Mouse (Mus musculus) common myeloid progenitor, adult 5-6 weeks (primary cell): Measurements from ENCODE around the gene Hist1h2bl. TPM values are rescaled to one million over a fixed set of nuclear protein-coding genes. Genes with fewer than 3 reads are reported as not detected.

ENCODE experiments used
- ATAC-seq: replicated peaks from 2 replicates; pipeline ENCODE4 v1.8.0; 2016; ENCODE audit warnings: low read depth, mild to moderate bottlenecking, moderate TSS enrichment, inconsistent platforms; ENCODE audit not compliant: poor library complexity, severe bottlenecking
- total RNA-seq: library from RNA; stranded (forward); fragments of 200-1000, 187-1606 nt; gene quantifications from 2 replicates; pipeline ENCODE4 v1.2.3, GENCODE M21; 2017

Gene Hist1h2bl
- total RNA-seq: 401 and 517 TPM in 2 replicates

DNA sequence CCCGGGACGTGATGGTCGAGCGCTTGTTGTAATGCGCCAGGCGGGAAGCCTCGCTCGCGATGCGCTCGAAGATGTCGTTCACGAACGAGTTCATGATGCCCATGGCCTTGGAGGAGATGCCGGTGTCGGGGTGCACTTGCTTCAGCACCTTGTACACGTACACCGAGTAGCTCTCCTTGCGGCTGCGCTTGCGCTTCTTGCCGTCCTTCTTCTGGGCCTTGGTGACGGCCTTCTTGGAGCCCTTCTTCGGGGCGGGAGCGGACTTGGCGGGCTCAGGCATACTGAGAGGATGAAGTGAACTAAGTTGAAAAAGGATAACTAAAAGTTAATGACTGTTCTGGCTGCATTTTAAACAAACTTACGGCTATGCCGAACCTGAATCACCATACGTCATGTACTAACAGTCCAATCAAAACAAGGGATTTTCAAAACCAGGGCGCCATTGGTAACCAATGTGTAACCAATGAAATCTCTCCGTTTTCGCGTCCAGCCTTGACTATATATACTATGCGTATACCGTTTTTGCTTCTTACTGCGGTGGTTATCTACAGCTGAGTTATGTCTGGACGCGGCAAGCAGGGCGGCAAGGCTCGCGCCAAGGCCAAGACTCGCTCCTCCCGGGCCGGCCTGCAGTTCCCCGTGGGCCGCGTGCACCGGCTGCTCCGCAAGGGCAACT is at the start of gene Hist1h2bl, which contains the start of gene Hist1h2ai:
Gene Hist1h2bl (minus strand): TSS at position 280 of the 676 bp plus-strand sequence.
Gene Hist1h2ai (plus strand): TSS at position 559 of the 676 bp plus-strand sequence.
- ATAC-seq: peak; percentile 86

DNA sequence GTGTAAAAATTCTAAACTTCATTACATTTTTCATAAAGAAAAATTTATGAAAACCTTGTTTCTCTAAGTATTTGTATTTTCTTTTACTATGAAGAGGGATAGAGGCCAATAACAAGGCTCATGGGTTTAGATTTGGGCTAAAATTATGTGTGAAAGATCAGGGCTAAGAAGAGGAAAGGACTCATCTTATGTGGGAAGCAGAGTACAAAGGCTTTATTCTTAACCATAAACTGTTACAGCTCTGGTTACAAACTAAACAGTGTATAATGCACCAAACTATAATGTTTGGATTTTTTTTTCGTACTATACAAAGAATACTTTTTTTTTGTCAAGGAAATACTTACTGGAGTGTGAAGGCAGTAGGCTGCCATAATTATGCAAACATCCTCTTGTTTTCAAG is 39.8 kb upstream of the Hist1h2bl start:
- no peak for ATAC-seq

GRCm38 (mm10) chr13:21754294-21755001 is 38.5 kb upstream of the Hist1h2bl start:
- peak; percentile 22 for ATAC-seq

GRCm38 (mm10) chr13:21753524-21754285 is 37.8 kb upstream of the Hist1h2bl start, which contains the start of the genes Hist1h2ak and Hist1h2bn:
Gene Hist1h2ak, minus strand, starts transcription at chr13:21753827.
Gene Hist1h2bn, plus strand, starts transcription at chr13:21754123.
- ATAC-seq: peak; percentile 85

DNA sequence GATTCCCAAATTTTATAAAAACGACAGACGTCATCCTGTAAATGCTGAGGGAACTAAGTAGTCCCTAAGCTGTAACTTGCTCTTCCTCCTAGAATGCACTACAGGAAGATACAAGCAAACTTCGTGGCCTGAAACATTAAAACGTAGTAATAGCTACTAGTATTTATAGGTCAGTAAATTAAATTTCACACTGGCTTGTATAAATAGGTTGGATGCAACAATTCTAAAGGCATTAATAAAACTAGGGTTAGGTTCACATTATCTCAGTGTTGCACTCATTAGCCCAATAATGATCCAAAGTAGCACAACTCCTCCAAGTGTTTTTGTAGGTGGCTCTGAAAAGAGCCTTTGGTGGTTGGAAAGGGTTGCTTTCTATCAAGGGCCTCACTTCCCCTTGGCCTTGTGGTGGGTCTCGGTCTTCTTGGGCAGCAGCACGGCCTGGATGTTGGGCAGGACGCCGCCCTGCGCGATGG is 37.1 kb upstream of the Hist1h2bl start:
- ATAC-seq: peak; percentile 21; the same call in 1 of the 2 replicates

GRCm38 (mm10) chr13:21752356-21752755 is 36.4 kb upstream of the Hist1h2bl start:
- no peak for ATAC-seq

DNA sequence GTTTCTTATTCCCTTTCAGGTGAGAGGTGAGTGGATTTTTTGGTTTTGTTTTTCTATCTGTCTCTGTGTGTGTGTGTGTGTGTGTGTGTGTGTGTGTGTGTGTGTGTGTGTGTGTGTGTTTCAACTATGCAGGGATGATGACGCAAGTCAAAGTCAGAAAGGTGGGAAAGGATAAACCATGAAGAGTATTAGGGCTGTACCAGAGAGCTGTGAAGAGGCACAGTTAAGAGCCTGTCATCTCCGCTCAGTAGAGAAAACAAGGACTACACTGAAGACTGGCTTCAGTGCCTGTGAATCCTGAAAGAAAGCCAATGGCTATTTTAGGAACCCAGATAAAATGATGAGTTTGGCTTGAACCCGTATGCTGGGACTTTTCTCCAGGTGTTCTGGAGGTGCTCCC is 35.9 kb upstream of the Hist1h2bl start:
- no peak for ATAC-seq

DNA sequence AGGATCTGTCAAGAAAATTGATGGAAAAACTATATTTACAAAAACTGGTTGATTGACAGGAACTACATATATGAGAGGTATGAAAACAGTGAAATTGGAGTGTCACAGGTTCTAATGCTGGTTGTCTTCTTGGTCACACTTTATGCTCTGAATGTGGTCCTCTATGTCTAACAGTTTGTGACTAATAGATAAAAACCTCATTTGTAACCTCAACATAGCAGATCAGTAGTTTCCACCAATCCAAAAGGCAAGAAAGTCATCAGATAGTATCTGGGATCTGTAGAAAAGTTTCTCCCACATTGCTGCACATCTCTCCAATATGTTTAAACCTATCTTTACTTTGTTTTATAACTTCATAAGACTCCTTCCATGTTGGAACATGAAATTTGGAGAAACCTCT is 35.5 kb upstream of the Hist1h2bl start:
- ATAC-seq: no peak

GRCm38 (mm10) chr13:21750159-21751017 is 34.4 kb upstream of the Hist1h2bl start, which contains the start of gene Hist1h4k:
Gene Hist1h4k, minus strand, starts transcription at chr13:21750505.
- peak; percentile 52 for ATAC-seq

DNA sequence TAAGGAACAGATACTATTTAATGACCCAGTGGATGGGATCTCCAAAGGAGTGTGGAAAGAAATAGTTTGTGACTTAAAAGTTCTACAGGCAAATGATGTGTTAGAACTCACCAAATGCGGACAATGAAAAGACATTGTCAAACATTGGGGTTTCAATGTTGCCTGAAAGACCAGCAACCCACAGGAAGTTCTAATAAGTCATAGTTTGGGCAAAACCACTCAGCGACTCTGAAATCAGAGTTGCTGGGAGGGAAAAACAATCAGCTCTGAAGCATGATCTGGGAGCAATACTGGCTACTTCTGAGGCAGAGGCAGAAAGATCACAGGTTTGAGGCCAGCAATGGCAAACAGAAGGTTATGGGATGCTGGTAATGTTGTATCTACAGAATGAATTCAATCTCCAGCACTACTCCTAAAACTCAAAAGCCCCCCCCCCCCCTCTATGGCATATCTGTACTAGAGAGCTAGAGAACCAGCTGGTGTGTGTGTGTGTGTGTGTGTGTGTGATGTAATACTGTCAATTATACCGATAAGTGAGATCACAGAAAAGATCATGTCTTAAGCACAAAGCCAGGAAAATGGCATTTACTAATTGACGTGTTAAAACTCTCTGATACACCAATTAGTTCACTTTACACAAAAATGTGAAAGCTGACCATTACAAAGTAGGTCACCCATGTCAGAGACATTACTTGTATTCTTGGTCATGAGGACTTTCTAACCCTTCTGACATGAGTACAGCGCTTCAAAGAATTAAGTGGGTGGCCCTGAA is 33.6 kb upstream of the Hist1h2bl start:
- ATAC-seq: no peak

GRCm38 (mm10) chr13:21745006-21745405 is 29.1 kb upstream of the Hist1h2bl start:
- no peak for ATAC-seq

- ATAC-seq: peak; percentile 81
These were observed 19.2 kb upstream of the Hist1h2bl start, which contains the start of gene Hist1h4j for GRCm38 (mm10) chr13:21734906-21735767. Gene Hist1h4j, plus strand, starts transcription at chr13:21735064.

DNA sequence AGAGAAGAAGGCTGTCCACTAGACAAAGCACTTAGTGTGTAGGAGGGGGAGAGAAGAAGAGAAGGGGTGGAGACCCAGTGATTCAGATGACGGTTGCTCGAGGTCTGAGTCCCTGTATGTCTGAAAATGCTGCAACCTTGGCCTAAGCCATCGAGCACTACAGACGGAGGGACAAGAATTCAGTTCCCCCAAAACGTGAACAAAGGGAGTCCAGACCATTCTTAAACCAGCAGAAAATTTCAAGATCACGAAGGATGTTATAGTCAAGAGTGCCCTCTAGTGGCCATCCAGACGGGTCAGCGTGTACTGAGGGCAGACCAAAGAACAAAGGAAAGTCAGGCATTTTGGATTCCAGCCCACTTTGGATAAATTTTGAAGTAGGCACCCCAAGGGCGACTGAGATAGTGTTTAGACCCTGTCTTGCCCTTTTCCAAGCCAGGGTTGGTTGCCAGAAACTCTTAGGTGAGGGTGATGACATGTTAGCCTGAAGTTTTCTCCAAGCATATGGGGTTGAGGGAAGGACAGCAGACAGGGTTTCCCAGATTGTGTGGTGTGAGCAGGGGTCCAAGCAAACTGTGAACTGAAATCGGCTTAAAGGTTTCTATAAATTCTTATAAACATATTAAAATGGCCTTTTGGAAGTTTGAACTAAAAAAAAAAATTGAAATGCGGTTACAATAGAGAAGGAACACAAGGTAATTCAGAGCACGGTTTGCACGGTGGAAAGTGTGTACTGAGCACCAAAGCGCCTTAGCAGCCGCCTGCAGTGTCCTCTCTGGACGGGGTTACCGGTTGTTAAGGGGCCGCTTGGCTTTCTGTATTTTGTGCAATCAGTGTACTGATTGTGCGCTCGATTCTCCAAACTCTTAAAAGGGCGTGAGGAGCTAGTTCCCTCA is 18.3 kb upstream of the Hist1h2bl start:
- ATAC-seq: peak; percentile 67

DNA sequence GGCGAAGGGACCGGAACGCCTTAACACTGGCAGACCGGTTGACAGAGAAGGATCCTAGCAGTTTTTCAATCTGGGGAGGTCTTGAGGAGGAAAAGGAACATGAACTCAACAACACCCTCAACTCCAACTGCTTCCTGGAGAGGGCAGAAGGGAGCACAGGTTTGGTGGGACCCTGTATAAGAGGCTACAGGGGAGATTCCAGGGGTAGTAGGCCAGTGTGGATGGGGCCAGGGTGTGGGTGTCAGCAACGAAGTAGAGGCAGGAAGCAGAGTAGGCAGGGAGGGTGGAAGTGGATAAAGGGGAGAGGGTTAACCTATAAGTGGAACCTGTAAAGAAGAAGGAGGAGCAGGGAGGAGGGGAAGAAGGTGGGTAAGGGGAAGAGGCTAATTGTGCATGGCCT is 17.5 kb upstream of the Hist1h2bl start:
- ATAC-seq: no peak

DNA sequence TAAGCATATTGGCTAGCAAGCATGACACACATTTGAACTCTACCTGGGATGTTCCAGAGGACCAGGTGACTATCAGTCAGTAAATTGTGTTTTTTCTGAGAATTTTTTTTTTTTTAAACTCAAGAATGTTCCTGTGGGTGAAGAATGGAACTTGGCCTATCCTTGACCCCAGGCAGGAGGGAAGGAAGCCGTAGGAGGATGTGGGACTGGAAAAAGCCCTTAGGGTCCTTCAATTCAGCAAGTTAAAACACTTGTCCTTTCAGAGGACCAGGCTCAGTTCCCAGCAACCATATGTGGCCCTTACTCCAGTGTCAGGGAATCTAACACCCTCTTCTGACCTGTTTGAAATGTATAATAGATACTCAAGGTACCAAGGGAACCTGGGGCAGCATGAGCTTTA is 13.6 kb upstream of the Hist1h2bl start:
- no peak for ATAC-seq

DNA sequence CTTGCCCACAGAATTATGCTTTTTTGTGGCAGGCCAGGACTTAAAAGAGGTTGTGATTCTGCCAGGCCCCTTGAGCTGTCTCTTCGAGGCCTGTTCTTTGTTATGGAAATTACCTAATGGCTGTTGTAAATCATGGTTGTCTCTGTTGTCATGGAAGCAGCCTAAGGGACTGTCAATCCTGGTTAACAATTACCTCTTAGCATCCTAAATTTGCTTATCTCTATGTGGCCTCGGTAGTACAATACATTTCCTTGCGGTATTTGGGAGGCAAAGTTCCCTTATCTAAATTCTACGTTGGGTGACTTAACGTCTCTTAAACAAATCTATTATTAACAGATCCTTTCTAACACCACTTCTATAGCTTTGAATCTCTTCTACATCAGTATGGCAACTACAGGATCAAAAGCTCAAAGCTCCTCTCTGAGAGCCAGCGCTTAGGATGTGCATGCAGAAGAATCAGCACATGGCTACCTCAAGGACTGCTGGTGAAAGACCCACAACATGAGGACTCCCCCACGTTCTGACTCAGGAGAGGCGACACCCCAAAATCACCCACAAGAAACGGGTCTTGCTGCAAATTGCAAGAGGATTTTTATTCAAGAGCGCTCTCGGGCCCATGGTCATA is 12.1 kb upstream of the Hist1h2bl start:
- ATAC-seq: no peak
